Mouse (Mus musculus): ENCODE data around the gene Tnfrsf21. TPM values are rescaled to one million over a fixed set of nuclear protein-coding genes. Genes with fewer than 3 reads are reported as not detected.

Tnfrsf21 gene
- total RNA-seq, 2 experiments from 2014 or later: 13.6 to 14.9 TPM

- DNase-seq: no peak
These were observed 113.9 kb downstream of the Tnfrsf21 start for GRCm38 (mm10) chr17:43130115-43130869.

DNA sequence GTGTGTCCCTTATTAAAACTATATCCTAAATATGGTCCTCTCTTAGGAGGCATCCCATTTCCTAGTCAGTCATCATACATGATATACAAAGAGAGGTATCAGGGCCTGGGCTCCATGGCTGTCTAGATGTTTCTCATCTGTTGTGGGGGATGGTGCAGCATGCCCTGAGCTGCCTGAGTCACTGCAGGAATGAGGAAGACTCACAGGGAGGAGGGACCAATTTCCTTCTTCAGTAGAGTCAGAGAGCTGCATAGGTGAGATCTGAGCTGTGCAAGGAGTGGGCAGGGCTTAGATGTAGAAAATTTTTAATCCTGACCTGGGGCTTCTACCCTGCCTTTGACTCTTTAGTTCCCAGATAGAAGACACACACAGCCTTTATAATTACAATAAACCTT, 114.5 kb downstream of the Tnfrsf21 start:
- DNase-seq: no peak

- no peak for DNase-seq
These were observed 116.1 kb downstream of the Tnfrsf21 start for GRCm38 (mm10) chr17:43132477-43132876.

- no peak for DNase-seq
These were observed 116.8 kb downstream of the Tnfrsf21 start for GRCm38 (mm10) chr17:43133106-43133505.

GRCm38 (mm10) chr17:43134991-43135390, 118.6 kb downstream of the Tnfrsf21 start:
- no peak for DNase-seq

GRCm38 (mm10) chr17:43135398-43136265, 119.3 kb downstream of the Tnfrsf21 start:
- no peak for DNase-seq

DNA sequence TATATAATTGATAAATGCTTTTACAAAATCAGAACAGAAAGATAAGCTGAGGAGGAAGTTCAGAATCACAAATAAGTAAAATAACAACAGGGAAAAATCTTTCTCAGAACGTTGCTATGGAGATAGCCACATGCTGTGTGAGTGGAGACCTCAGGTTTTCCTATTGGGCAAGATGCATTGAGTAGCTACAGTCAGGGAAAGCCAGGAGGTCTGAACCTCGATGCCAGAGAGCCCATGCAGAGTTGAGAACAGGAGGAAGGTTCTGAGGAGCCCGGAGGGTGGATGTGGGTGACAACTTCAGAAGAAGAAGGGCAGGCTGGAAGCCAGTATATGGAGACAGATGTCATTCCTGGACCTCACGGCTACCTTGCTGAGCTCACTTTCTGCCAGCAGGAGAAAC, 120.4 kb downstream of the Tnfrsf21 start:
- no peak for DNase-seq

DNA sequence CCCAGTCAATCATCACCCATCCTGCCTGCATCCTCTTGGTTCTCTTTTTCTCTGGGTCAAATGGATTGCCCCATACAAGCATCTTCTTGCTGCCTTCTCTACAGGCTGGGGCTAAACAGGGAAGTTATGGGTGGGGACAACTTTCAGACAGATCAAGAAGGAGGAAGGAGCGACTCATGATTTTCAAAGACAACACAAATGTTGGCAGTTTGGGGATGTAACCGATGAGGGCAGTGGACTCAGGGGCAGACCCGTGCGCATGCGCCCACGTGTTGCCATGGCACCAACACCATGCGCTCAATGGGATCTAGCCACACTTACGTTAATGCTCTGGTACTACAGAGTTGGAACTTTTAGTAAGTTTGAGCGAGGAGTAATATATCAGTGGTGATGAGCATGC, 121.5 kb downstream of the Tnfrsf21 start:
- peak; percentile 29 to 67 for DNase-seq

- DNase-seq: no peak
These were observed 122.0 kb downstream of the Tnfrsf21 start for GRCm38 (mm10) chr17:43138356-43138755.

Other genes with a start within 250 kb of the Tnfrsf21 start
- gene Cd2ap, start 139.9 kb upstream of the Tnfrsf21 start, total RNA-seq (2021): 10 to 100 TPM; 16.3 to 20.1 TPM